Mouse (Mus musculus): ENCODE measurements around the gene Gm13289. TPM values are rescaled to one million over a fixed set of nuclear protein-coding genes. Genes with fewer than 3 reads are reported as not detected.
"Not testable (repeated sequence)": the region's sequence is repeated elsewhere in the genome, so short reads cannot be mapped to it uniquely, and the experiment has no call there.

Gm13289 gene
- polyA plus RNA-seq, 1 experiment: not detected

DNA sequence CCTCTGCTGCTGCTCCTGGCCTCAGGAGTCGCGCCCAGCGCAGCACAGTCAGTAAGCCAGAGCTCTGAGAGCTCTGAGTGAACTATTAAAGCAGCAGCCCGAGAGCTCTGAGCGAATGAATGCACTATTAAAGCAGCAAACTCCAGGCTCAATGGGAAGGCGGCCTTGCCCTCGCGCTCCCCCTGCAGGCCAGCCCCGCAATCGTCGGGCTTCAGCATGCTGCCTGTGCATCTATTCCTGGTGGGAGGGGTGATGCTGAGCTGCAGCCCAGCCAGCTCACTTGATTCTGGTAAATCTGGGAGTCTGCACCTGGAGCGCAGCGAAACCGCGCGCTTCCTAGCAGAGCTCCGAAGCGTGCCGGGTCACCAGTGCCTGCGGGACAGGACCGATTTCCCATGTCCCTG lies 19.1 kb upstream of the Gm13289 start:
- not testable (repeated sequence) for H3K27ac ChIP-seq (ENCODE audit: insufficient read depth, low read depth, low read length); H3K4me1 ChIP-seq (ENCODE audit: control insufficient read depth, insufficient read depth, low read length)
- under 1% methylated on average over 19 of the region's 21 CpGs for WGBS
- H3K4me3 ChIP-seq (ENCODE audit: insufficient read depth, low read depth, low read length): peak overlapping the region; percentile 43
- peak; percentile 55 for TF ChIP-seq CTCF (IDR thresholded peaks at IDR 0.05; ENCODE audit: insufficient read depth, low read depth, low read length)

GRCm38 (mm10) chr4:88758751-88759150 lies 18.0 kb upstream of the Gm13289 start:
- H3K27ac ChIP-seq (ENCODE audit: insufficient read depth, low read depth, low read length); H3K4me3 ChIP-seq (ENCODE audit: insufficient read depth, low read depth, low read length); H3K4me1 ChIP-seq (ENCODE audit: control insufficient read depth, insufficient read depth, low read length): not testable (repeated sequence)
- WGBS: 88% methylated on average over 9 of the region's 9 CpGs

GRCm38 (mm10) chr4:88759610-88760268 lies 17.0 kb upstream of the Gm13289 start, which contains the start of gene Gm13283:
Gene Gm13283, plus strand, starts transcription at chr4:88760119.
- WGBS: 28% methylated on average over 10 of the region's 14 CpGs
- H3K4me3 ChIP-seq (ENCODE audit: insufficient read depth, low read depth, low read length): peak within 1 kb of the TSS; percentile 40
- not testable (repeated sequence) for H3K4me1 ChIP-seq (ENCODE audit: control insufficient read depth, insufficient read depth, low read length); H3K27ac ChIP-seq (ENCODE audit: insufficient read depth, low read depth, low read length)

DNA sequence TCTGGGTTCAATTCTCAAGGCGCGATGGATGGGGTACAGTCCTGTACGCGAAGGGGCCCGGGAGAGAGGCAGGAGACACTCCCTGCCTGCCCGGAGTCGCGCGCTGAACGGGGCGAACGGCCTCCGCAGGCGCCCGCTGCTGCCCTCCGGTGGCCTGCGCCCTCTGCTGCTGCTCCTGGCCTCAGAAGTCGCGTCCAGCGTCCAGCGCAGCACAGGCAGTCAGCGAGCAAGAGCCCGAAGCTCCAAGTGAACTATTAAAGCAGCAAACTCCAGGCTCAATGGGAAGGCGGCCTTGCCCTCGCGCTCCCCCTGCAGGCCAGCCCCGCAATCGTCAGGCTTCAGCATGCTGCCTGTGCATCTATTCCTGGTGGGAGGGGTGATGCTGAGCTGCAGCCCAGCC lies 16.3 kb upstream of the Gm13289 start:
- not testable (repeated sequence) for H3K4me1 ChIP-seq (ENCODE audit: control insufficient read depth, insufficient read depth, low read length); H3K27ac ChIP-seq (ENCODE audit: insufficient read depth, low read depth, low read length)
- under 1% methylated on average over 23 of the region's 28 CpGs for WGBS
- H3K4me3 ChIP-seq (ENCODE audit: insufficient read depth, low read depth, low read length): peak overlapping the region; percentile 40

- H3K27ac ChIP-seq (ENCODE audit: insufficient read depth, low read depth, low read length); H3K4me1 ChIP-seq (ENCODE audit: control insufficient read depth, insufficient read depth, low read length); H3K4me3 ChIP-seq (ENCODE audit: insufficient read depth, low read depth, low read length): not testable (repeated sequence)
- 84% methylated on average over 6 of the region's 8 CpGs for WGBS
These were observed 14.9 kb upstream of the Gm13289 start for GRCm38 (mm10) chr4:88761776-88762175.

DNA sequence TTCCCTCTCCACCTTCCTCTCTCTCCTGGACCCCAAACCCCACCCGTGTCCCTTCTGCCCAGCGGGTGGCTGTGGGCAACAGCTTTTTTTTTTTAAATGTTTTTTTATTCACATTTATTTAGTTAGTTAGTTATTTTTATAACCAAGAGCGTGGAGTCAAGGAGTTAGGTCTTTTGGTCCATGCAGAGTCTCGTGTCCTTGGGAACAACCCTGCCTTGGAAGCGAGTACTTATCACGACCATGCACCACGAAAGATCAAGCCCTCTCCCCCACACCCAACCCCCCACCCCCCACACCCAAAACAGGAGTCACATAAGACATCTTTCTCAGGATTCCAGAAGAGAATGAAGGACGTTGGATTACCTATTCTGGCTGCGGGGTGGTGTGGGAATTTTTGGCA lies 14.4 kb upstream of the Gm13289 start:
- H3K27ac ChIP-seq (ENCODE audit: insufficient read depth, low read depth, low read length); H3K4me3 ChIP-seq (ENCODE audit: insufficient read depth, low read depth, low read length); H3K4me1 ChIP-seq (ENCODE audit: control insufficient read depth, insufficient read depth, low read length): not testable (repeated sequence)
- WGBS: 72% methylated on average over 9 of the region's 9 CpGs

DNA sequence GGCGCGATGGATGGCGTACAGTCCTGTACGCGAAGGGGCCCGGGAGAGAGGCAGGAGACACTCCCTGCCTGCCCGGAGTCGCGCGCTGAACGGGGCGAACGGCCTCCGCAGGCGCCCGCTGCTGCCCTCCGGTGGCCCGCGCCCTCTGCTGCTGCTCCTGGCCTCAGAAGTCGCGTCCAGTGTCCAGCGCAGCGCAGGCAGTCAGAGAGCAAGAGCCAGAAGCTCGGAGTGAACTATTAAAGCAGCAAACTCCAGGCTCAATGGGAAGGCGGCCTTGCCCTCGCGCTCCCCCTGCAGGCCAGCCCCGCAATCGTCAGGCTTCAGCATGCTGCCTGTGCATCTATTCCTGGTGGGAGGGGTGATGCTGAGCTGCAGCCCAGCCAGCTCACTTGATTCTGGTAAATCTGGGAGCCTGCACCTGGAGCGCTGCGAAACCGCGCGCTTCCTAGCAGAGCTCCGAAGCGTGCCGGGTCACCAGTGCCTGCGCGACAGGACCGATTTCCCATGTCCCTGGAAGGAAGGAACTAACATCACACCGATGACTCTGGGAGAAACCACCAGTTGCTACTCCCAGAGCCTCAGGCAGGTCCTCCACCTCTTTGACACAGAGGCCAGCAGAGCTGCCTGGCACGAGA lies 13.2 kb upstream of the Gm13289 start:
- 3% methylated on average over 42 of the region's 42 CpGs for WGBS
- peak overlapping the region; percentile 44 for H3K4me3 ChIP-seq (ENCODE audit: insufficient read depth, low read depth, low read length)
- H3K4me1 ChIP-seq (ENCODE audit: control insufficient read depth, insufficient read depth, low read length); H3K27ac ChIP-seq (ENCODE audit: insufficient read depth, low read depth, low read length): not testable (repeated sequence)

- H3K27ac ChIP-seq (ENCODE audit: insufficient read depth, low read depth, low read length); H3K4me1 ChIP-seq (ENCODE audit: control insufficient read depth, insufficient read depth, low read length); H3K4me3 ChIP-seq (ENCODE audit: insufficient read depth, low read depth, low read length): not testable (repeated sequence)
- no CpG with 5 or more reads among the region's 32 CpGs for whole genome bisulfite sequencing
These were observed 3.2 kb upstream of the Gm13289 start, which contains the start of gene Gm13290 for GRCm38 (mm10) chr4:88773534-88773933. Gene Gm13290, plus strand, starts transcription at chr4:88773834.

GRCm38 (mm10) chr4:88779550-88779949 lies 2.8 kb downstream of the Gm13289 start, which contains the start of gene Gm13272:
Gene Gm13272, plus strand, starts transcription at chr4:88779850.
- H3K4me3 ChIP-seq (ENCODE audit: insufficient read depth, low read depth, low read length); H3K27ac ChIP-seq (ENCODE audit: insufficient read depth, low read depth, low read length); H3K4me1 ChIP-seq (ENCODE audit: control insufficient read depth, insufficient read depth, low read length): not testable (repeated sequence)
- no CpG with 5 or more reads among the region's 29 CpGs for WGBS

GRCm38 (mm10) chr4:88780320-88780719 lies 3.6 kb downstream of the Gm13289 start:
- 59% methylated on average over 16 of the region's 18 CpGs for WGBS
- H3K4me1 ChIP-seq (ENCODE audit: control insufficient read depth, insufficient read depth, low read length); H3K4me3 ChIP-seq (ENCODE audit: insufficient read depth, low read depth, low read length); H3K27ac ChIP-seq (ENCODE audit: insufficient read depth, low read depth, low read length): not testable (repeated sequence)

DNA sequence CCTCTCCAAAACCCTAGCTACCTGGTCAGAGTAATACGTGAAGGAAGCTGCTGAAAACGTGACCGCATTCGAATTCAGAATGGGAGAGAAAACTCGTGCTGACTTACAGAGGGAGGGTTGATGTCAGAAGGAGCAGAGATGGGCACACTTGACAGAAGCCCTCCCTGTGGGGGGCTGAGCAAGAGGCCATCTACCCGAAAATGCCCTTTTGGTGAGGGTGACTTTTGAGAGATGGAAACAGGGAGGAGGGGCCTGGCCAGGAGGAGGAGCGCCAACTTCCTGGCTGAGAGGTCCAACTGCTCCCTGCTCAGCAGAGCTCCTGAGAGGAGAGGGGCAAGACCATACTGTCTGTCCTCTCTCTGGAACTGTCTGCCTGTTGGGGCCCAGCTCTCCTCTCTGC lies 5.1 kb downstream of the Gm13289 start, which contains the start of gene Ifnz:
TSS of gene Ifnz (plus strand) at position 301 of the 400 bp plus-strand sequence.
- H3K4me1 ChIP-seq (ENCODE audit: control insufficient read depth, insufficient read depth, low read length); H3K27ac ChIP-seq (ENCODE audit: insufficient read depth, low read depth, low read length): not testable (repeated sequence)
- peak within 1 kb of the TSS; percentile 29; the same call in 1 of the 2 replicates for H3K4me3 ChIP-seq (ENCODE audit: insufficient read depth, low read depth, low read length)
- WGBS: 22% methylated on average over 5 of the region's 7 CpGs

DNA sequence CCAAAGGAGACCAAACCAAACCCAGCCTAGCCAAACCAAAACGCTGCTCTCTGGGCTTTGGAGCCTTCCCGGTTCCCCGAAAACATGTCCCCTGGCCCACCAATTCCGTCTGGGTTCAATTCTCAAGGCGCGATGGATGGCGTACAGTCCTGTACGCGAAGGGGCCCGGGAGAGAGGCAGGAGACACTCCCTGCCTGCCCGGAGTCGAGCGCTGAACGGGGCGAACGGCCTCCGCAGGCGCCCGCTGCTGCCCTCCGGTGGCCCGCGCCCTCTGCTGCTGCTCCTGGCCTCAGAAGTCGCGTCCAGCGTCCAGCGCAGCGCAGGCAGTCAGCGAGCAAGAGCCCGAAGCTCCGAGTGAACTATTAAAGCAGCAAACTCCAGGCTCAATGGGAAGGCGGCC lies 5.6 kb downstream of the Gm13289 start:
- peak overlapping the region; percentile 29; the same call in 1 of the 2 replicates for H3K4me3 ChIP-seq (ENCODE audit: insufficient read depth, low read depth, low read length)
- H3K27ac ChIP-seq (ENCODE audit: insufficient read depth, low read depth, low read length); H3K4me1 ChIP-seq (ENCODE audit: control insufficient read depth, insufficient read depth, low read length): not testable (repeated sequence)
- WGBS: 0% methylated on average over 11 of the region's 31 CpGs

DNA sequence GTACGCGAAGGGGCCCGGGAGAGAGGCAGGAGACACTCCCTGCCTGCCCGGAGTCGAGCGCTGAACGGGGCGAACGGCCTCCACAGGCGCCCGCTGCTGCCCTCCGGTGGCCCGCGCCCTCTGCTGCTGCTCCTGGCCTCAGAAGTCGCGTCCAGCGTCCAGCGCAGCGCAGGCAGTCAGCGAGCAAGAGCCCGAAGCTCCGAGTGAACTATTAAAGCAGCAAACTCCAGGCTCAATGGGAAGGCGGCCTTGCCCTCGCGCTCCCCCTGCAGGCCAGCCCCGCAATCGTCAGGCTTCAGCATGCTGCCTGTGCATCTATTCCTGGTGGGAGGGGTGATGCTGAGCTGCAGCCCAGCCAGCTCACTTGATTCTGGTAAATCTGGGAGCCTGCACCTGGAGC lies 8.7 kb downstream of the Gm13289 start, which contains the start of gene Gm13276:
TSS of gene Gm13276 (plus strand) at position 301 of the 400 bp plus-strand sequence.
- not testable (repeated sequence) for H3K4me1 ChIP-seq (ENCODE audit: control insufficient read depth, insufficient read depth, low read length); H3K4me3 ChIP-seq (ENCODE audit: insufficient read depth, low read depth, low read length); H3K27ac ChIP-seq (ENCODE audit: insufficient read depth, low read depth, low read length)
- WGBS: no CpG with 5 or more reads among the region's 27 CpGs

GRCm38 (mm10) chr4:88788402-88788801 lies 11.7 kb downstream of the Gm13289 start, which contains the start of gene Gm13277:
Gene Gm13277, plus strand, starts transcription at chr4:88788632.
- H3K27ac ChIP-seq (ENCODE audit: insufficient read depth, low read depth, low read length); H3K4me3 ChIP-seq (ENCODE audit: insufficient read depth, low read depth, low read length); H3K4me1 ChIP-seq (ENCODE audit: control insufficient read depth, insufficient read depth, low read length): not testable (repeated sequence)
- WGBS: 0% methylated on average over 3 of the region's 28 CpGs
